Mouse (Mus musculus): ENCODE measurements at regions not wholly inside any gene's neighbourhood (a gene's known extent, or its start where the extent isn't known, plus 50 kb on each side); places are given as distances from the start of the nearest gene placed in this dataset.

DNA sequence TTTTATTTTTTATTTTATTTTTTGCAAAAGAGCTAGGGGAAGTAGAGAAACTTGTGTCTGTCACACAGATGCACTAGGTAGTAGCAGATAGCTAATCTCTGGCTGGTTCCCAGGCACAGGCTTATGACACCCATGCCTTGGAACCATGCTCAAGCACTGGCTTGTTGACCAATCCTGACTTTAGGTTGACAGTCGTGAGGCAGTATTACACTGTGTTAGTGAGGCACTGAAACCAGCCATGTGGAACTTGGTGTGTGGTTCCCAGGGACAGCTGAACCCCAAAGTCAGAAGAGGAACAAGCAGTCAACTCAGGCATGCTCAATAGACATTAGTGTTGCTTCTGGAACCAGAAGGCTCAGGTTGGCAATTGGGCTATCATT is 601.1 kb upstream of the Nox3 start:
- no peak for DNase-seq (ENCODE audit: low spot score)

DNA sequence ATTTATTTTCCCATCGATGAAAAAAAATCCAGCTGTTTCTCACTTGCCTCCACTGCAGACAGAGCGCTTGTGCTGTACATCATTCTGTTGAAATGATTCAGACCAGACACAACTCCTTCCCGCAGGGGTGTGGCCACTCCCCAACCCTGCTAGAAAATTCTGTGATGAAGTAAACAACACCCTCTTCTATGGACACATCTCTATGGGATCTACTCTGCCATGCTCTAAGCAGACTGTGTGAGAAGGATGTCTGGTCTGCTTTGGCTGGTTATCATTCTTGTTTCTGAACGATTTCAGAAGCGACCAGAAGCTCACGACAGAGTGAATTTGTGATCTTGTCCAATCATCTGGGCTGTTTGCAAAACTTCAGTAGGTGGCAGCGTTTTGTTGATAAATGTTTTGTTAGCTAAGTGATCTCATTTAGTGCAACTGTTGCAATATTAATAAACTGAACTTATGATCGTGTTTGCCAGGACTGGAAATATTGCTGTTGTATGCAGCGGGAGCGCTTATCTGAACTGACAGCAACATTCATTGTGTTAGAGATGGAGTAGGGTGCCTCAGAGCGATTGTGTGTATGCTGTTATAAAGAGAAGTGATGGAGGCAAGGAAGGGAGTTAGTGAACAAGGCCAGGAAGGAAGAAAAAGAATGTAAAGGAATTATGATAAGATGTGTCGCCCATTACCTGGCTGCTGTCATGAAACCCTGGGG is 605.2 kb upstream of the Nox3 start:
- no peak for DNase-seq (ENCODE audit: low spot score)

DNA sequence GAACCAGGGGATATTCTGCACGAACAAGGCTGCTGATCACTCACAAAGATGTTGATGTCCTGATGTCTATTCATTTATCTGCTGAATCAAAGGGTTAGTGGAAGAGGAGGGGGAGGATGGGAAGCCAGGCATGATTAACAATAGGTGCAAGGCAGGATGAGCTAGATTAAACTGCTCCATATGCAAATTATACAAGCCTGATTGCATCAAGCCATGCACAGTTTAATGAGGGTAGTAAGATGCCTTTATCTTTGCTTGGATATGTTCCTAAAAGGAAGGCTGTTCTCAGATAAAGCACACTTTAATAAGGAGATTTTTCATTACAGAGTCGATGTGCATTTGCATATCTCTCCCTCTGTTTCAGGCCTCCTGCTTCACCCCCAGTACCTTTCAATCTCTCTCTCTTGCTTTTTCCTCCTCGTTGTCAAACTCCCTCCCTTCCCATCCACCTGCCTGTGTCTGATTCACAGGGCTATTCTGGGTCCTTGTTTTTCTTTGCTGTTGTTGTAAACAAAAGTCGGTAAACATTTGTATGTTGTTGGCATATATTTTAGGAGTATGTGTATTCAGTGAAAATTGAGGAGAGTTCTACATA is 615.8 kb upstream of the Nox3 start:
- DNase-seq (ENCODE audit: low spot score) = no peak

- no peak for DNase-seq (ENCODE audit: low spot score)
Measured at GRCm38 (mm10) chr17:4319141-4319540, 623.1 kb upstream of the Nox3 start.

DNA sequence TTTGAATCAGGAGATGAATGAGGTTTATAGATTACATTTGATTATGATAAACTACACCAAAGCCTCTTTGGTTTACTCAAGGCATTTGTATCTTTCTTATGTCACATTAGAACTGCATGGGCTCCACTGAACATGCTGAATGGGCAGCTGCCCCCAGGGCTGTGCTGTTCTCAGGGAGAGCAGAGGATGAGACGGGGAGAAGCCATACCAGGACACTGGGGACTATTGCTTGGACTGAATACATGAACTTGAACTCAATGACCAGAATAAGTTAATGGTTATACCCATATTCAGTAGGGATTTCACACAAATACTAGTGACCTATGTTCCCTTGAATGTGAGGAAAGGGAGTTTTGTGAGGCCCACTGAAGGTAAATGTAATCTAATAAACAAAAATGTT is 632.7 kb upstream of the Nox3 start:
- DNase-seq (ENCODE audit: low spot score) = no peak

GRCm38 (mm10) chr17:4331650-4332049 is 635.6 kb upstream of the Nox3 start:
- DNase-seq (ENCODE audit: low spot score) = no peak

DNA sequence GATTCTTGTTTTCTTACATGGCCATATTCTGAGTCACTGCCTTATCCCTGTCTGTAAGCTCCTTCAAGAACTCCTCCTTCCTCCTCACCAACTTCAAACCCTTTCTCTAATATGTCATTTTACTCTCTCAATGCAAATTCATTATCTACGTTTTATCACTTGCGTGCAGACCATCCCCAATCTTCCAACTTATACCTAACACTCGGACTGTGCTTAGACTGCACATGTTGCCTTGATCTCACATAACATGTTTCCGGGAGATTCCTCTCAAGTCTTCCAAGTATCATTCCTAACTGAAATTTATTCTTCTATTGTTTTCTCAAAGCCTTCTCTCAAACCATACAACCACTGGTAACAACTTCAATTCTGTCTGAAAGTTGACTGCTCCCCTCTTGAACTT is 637.0 kb upstream of the Nox3 start:
- DNase-seq (ENCODE audit: low spot score) = no peak

- DNase-seq (ENCODE audit: low spot score) = no peak
Measured at GRCm38 (mm10) chr17:4353018-4353417, 641.1 kb upstream of the Arid1b start.

GRCm38 (mm10) chr17:4355506-4356218 is 638.5 kb upstream of the Arid1b start:
- DNase-seq (ENCODE audit: low spot score) = no peak

DNA sequence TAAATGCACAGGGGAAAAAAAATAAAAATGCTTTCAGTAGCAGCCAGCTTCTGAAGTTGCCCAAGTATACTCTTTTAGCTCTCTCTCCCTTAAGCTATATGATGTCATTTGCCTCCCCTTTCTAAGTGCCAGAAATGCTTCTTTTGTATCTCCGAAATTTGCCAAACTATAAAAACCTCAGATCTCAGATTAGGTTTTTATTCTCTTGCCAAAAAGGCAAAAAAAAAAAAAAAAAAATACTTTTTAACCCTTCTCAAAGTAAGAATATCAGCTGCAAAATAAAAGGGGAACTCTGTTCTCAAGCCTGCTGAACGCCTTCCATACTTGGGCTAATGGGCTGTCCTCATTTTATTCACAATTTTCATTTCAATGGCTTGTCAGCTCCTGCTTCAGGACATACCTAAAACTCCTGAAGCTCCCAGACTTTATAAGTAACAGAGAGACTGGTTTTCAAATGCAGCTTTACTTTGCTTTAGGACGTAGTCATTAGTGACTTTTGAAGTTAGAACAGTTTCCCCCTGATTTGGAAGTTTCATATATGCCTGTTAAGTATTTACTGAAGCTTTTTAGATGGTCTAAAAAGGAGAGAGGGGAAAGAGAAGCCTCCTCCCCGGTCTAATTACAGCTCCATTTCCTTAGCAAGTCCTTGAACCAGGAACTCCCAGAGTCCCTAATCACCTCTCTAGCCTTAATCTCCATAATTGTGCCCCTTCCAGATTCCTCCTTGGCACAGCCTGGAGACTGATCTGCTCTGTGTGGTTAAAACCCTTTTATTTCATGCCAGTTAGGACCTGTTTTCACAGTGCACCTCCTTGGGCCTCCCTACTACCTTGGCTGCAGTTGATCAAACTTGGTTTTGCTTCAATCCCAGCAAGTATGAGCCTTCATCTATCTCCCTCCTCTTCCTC is 633.5 kb upstream of the Arid1b start:
- DNase-seq (ENCODE audit: low spot score) = no peak

- no peak for DNase-seq (ENCODE audit: low spot score)
Measured at GRCm38 (mm10) chr17:4365811-4366210, 628.3 kb upstream of the Arid1b start.

- DNase-seq (ENCODE audit: low spot score) = no peak
Measured at GRCm38 (mm10) chr17:4380449-4380848, 613.7 kb upstream of the Arid1b start.

DNA sequence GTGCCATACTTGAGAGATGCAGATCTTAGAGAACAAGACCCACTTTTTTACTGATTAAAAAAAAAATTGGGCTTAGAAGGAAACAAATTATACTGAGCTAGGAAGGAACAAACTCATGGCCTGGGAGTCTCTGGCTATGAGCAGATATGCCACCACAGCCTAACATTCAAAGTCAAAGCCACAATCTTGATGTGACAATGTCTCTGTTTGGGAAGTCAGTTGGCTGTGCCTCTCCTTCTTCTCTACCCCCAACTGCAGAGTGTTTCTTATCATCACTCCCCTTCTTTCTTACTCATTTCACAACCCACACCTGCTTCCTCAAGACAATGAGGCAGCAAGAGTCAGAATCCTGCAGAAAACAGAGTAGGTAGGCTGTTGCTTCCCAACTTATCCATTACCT is 613.3 kb upstream of the Arid1b start:
- DNase-seq (ENCODE audit: low spot score) = no peak

DNA sequence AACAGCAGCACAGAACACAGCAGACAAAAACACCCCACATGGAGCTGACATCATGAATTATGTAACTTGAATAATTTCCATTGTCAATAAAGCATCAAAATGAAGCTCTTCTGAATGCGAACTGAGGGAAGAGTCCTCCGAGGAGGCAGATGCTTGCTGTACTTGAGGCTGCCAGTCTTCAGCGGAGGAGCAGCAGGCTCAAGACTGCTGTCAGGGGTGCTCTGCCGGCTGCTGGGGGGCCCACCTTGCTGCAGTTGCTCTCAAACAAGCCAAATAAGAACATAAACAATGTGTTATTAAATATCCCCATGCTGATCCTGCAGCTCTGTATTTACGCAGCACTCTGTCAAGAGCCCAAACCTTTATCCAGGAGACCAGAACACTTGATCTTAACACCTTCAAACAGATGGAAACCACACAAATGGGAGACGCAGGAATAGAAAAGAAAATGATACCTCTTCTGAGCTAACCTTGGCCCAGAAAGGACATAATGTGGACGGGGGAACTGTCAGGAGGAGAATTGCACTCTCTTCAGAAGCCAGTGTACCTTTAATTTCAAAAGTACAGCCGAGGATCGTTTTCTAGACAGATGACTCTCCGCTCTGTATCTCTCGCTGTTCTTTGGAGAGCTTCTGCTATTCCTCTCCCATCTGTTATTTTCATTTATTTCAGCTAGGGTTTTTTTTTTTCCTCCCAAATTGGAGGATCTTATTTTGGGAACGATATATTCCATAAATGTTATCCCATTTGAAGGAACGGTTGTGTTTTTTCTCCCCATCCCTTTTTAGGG is 612.0 kb upstream of the Arid1b start:
- DNase-seq (ENCODE audit: low spot score) = no peak

GRCm38 (mm10) chr17:4382716-4383115 is 611.4 kb upstream of the Arid1b start:
- DNase-seq (ENCODE audit: low spot score) = no peak

- no peak for DNase-seq (ENCODE audit: low spot score)
Measured at GRCm38 (mm10) chr17:4387616-4388015, 606.5 kb upstream of the Arid1b start.

DNA sequence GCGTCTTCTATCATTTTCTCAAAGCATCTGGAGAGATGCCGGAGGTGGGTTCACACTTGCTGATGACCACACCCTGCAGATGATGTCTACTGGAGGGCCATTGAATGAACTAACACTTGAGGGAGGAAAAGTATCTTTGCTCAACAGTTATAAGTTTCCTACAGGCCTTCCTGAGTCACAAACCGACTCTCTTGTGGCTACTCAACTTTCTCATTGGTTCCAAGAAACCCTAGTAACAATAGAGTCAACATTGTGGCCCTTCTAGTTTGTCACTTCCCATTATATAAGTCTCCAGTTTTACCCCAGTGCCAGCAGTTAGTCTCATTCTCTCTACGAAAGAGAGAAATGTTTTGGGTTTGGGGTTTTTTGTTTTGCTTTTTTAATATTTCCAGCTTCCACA is 604.1 kb upstream of the Arid1b start:
- no peak for DNase-seq (ENCODE audit: low spot score)

GRCm38 (mm10) chr17:4390577-4390976 is 603.6 kb upstream of the Arid1b start:
- no peak for DNase-seq (ENCODE audit: low spot score)

DNA sequence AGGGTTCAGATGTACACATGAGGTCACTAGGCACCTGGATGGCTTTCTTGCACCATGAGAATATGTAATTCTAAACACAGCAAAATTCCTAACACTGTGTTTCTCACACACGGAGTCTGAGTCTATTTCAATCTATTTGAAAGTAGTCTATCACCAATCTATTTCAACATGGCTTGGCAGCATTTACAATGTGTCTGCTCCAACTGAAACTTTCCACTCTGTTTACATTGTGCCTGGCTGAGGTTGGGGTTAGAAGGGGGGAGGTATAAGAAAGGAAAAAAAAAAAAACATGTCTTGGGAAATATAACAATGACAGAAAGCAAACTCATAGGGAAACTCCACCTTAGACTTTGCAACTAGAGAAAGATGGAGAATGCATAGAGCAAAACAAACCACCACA is 602.9 kb upstream of the Arid1b start:
- no peak for DNase-seq (ENCODE audit: low spot score)

DNA sequence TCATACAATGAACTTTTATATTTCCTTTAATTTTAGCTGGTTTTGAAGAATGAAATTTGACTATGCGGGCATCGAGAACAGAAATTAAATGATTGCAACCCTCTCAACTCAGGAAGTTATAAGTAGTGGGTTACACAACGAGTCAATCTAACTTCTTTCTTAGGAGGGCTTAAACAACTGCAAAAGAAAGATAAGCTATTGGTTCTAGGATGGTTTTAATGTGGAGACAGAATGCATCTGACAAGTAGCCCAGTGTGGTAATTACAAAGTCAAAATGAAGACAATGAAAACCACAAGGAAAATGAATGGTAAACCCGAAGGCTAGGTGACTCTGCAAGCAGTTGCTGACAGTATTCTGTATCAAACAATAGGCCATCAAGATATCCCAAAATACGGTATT is 598.0 kb upstream of the Arid1b start:
- no peak for DNase-seq (ENCODE audit: low spot score)

GRCm38 (mm10) chr17:4417686-4418085 is 576.4 kb upstream of the Arid1b start:
- no peak for DNase-seq (ENCODE audit: low spot score)

Measured in testis, postnatal 10 days (tissue).